Mouse (Mus musculus) bone marrow, adult 2 months (tissue): ENCODE results near the gene Folr1.

Source experiments
- CTCF ChIP-seq: fragments of 200-500 bp; IDR thresholded peaks from 2 replicates; pipeline ENCODE4 v1.5.1; 2011; ENCODE audit warnings: low read length, control low read depth; ENCODE audit not compliant: control insufficient read depth, insufficient read depth
- POLR2A ChIP-seq: fragments of 200-500 bp; IDR thresholded peaks from 2 replicates; pipeline ENCODE4 v1.6.1; 2011; ENCODE audit warnings: low read depth, mild to moderate bottlenecking, control low read depth, low read length, borderline replicate concordance; ENCODE audit not compliant: control insufficient read depth

DNA sequence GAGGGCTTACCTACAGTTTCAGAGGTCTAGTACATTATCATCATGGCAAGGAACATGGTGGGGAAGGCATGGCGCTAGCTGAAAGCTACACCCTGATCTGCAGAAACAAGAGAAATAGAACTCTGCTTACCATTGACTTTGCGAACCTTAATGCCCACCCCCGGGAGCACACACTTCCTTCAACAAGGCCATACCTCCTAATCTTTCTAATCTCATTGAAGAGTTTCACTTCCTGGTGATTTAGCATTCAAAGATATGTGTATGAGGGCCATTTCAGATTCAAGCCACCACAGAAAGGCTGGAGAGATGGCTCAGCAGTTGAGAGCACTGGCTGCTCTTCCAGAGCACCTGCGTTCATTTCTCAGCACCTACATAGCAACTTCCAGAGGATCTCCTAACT, 13.5 kb downstream of the Folr1 start, which contains the start of gene Folr2:
- no peak for TF ChIP-seq POLR2A
- no peak for TF ChIP-seq CTCF
